Mouse (Mus musculus) NIH3T3 (cell line): ENCODE data around the gene Bcor.

Experiments
- DNase-seq: peaks from one replicate; pipeline ENCODE4 v3.0.0-alpha.2; 2012; ENCODE audit warnings: low read depth

Gene Bcor

GRCm38 (mm10) chrX:12005181-12006030 is 154.7 kb downstream of the Bcor start:
- peak; percentile 85 for DNase-seq

DNA sequence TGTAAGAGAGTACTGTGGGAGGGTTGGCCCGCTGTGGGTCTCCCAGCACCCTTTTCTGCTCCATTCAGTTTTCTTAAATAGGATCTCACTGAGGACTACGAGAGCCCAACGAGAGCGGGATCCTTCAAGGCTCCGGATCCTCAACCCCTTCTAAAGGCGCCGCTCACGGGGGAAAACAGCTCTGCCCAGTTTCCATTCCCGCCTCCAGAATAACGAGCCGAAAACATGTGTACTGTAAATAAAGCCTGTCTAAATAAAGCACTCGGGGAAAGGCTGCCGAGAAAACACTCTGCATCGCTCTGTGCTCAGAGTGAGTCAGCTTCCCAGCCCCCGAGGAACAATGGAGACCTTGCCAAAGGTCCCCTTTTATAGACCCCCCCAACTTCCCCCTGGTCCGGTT is 155.7 kb downstream of the Bcor start:
- DNase-seq = peak; percentile 2

GRCm38 (mm10) chrX:12003947-12004346 is 156.2 kb downstream of the Bcor start:
- DNase-seq = no peak

DNA sequence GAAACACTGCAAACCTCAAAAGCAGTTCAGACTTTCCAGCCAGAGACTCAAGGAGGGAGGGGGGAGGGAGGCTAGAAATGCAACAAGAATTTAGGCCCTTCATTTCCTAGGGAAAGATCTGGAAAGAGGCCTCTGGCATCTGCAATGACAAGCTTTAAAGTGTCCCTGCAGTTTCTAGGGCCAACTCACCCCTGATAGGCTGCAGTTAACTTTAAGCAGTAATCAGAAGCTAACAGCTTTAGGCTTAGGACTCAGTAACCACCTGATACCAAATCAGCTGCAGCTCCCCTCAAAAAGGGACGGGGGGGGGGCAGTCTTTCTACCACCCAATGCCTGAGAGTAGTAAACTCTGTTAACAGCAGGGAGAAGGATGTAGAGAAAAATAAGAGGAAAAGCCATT is 156.6 kb downstream of the Bcor start:
- DNase-seq = no peak

- DNase-seq = no peak
Observed at GRCm38 (mm10) chrX:12003106-12003505, 157.0 kb downstream of the Bcor start.

GRCm38 (mm10) chrX:12002596-12002995 is 157.6 kb downstream of the Bcor start:
- no peak for DNase-seq

DNA sequence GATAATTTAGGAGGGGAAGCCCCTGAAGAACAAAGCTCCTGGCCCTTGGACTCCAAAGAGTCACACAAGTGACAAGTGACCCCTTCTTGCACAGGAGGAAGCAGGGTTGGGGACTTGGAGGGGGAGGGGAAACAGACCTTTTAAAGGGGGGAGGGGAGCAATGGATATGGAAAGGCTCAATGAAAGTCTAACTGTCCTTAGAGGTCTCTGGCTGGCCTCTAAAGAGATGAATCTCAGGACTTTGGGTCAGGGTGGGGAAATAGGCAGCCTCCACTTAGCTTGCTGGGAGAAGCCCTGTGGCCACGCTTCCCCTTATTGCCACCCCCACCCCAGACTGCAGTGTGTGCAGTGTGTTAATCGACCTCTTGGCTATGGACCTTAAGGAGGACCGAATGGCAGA is 158.2 kb downstream of the Bcor start:
- no peak for DNase-seq

GRCm38 (mm10) chrX:12001336-12001735 is 158.8 kb downstream of the Bcor start:
- no peak for DNase-seq

DNA sequence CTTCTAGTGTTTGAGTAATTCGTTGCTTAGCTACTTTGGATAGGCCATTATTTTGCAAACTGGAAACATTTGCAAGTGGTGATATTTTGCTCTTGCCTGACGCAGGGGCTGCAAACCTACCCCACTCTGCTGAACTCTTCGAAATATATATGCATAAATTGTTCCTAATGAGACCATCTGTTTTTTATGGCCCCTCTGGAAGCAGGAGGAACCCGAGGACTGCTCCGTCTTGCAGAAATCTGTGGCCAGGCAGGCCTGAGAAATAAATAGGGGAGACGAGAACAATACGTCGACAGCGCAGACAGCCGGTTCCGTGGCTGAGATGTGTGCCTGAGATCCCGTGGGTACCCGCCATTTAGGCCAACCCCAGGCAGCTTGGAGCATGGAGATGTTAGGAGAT is 159.5 kb downstream of the Bcor start:
- DNase-seq = no peak

GRCm38 (mm10) chrX:11999951-12000350 is 160.2 kb downstream of the Bcor start:
- DNase-seq = no peak

- DNase-seq = no peak
Observed at GRCm38 (mm10) chrX:11998934-11999336, 161.2 kb downstream of the Bcor start.

GRCm38 (mm10) chrX:11996891-11997290 is 163.3 kb downstream of the Bcor start:
- no peak for DNase-seq

DNA sequence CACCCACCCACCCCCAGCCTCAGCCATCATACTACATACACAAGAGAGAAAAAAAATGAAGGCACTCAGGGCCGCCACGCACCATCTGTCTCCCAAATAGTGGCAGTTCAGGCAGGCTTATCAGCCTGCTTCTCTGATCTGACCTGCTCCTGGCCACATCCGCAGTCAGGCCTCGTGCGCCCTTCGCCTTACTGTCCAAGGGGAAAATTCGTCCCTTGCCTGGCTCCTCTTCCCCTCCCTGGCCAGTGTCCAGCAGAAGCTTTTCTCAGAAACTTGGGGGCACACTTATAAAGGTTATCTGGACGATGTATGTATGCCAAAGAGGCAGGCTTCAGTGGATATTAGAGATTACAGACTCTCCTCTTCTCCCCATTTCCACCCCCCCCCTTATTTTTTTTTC is 163.7 kb downstream of the Bcor start:
- no peak for DNase-seq

DNA sequence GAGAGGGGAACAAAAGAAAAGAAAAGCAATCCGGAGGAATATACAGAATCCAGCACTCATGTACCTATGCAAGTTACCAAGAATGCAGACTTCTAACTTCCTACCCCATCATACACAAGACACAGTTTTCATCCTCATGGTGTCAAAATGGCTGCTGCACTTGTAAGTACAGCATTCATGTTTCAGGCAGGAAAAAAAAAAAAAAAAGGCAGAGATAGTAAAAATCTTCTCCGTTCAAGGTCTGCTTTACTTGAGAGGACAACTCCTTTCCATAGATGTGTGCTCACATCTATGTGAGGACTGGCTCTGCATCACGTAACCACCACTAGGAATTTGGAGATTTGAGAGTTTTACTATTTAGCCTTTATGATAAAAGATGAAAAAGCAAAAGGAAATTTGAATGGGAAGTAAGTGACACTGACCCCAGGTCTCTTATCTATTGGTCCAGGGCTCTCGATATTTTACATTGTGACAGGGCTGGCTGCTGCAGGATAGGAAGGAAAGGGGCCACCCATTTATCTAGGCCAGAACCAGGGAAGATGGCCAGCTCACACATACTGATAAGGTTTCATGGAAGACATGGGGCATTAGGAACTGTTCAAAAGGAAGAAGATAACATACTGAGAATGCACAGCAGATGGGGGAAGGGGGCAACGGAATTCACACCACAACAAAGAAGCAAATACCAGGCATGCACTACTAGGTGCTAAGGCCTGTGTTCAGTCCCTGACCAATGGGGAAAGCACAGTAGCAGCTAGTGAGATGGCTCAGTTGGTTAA is 166.3 kb downstream of the Bcor start:
- DNase-seq = no peak

- DNase-seq = no peak
Observed at GRCm38 (mm10) chrX:11989471-11989870, 170.7 kb downstream of the Bcor start.

DNA sequence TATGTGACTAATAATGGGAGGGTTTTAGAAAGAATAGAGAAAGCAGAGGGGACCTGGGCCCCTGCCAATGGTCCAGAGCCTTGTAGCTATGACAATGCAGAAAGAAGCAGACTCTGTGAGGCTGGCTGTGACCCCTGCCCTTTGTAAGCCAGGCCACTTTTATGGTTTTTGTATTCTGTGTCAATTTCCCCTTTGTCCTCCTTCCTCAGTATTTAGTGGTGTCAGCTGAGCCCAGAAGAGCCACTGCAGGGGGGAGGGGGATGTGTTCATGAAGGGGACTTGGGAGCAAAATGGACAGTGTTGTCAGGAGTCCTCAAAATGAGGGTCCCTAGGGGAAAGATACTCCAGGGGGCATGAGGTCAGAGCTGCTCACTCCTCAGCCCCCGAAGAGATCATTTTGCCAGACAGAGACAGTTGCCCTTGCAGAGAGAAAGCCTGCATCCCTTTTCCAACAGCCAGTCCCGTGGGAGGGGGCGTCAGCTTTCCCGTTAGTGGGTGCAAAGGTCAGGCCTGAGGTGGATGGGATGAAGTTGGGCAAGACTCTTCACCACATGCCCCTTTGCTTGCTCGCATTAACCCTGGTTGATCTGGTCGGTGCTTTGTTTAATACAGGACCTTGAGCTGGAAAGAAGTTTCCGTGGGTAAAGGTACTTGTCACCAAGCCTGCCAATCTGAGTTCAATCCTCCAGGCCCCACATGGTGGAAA is 171.8 kb downstream of the Bcor start:
- DNase-seq = no peak

DNA sequence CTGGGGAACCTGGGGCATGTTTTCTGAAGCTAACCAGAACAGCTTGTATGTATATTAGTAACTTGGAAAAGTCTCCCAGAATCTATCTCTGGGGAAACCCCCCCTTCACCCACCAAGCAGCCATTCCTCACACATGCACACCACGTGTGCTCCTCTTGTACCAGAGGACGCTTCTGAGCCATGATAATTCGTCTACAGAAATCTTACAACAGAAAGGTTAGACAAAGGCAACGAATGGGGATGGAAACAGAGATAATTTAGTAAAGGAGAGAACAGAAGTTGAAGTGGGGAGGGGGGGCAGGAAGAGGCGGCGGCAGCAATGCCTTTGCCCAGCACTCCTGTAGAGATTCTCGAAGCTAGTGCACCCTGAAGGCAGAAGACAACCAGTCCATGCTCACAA is 172.6 kb downstream of the Bcor start:
- no peak for DNase-seq
